Mouse (Mus musculus) stomach, postnatal 0 days (tissue): Measurements from ENCODE around the gene Sema4b.

ENCODE experiments used
- CTCF ChIP-seq: IDR thresholded peaks from 2 replicates; pipeline ENCODE4 v1.5.1; 2016; ENCODE audit warnings: antibody characterized with exemption, low read depth, mild to moderate bottlenecking, moderate library complexity
- EP300 ChIP-seq: optimal IDR thresholded peaks from 2 replicates; pipeline ENCODE3; 2016; ENCODE audit warnings: antibody characterized with exemption

- TF ChIP-seq CTCF = no peak
- no peak for TF ChIP-seq EP300
These were observed 32.0 kb downstream of the Sema4b start for GRCm38 (mm10) chr7:80218666-80219065.
